Mouse (Mus musculus): ENCODE data around the gene Pak1. TPM values are rescaled to one million over a fixed set of nuclear protein-coding genes. Genes with fewer than 3 reads are reported as not detected.

The Pak1 gene
- total and polyA plus RNA-seq, 3 experiments = 2.8 to 6.7 TPM; not detected in 1

- TF ChIP-seq MAX (IDR thresholded peaks at IDR 0.05; ENCODE audit: low read length) (peak; percentile 47), ZKSCAN1 (IDR thresholded peaks at IDR 0.05; ENCODE audit: low read depth, low read length) (peak; percentile 62), SMC3 (IDR thresholded peaks at IDR 0.05; ENCODE audit: low read depth, low read length) (peak; percentile 78), EP300 (IDR thresholded peaks at IDR 0.05; ENCODE audit: low read depth in 1 of 2, low read length in 2 of 2) (0 out of 4 replicates have a peak, but pooled peaks of 1 of the 2 experiments have one; percentile 8), MAZ (IDR thresholded peaks at IDR 0.05; ENCODE audit: low read depth, low read length) (peak; percentile 47; the same call in 1 of the 2 replicates), HCFC1 (IDR thresholded peaks at IDR 0.05; ENCODE audit: low read depth, low read length) (no peak), RCOR1 (IDR thresholded peaks at IDR 0.05; ENCODE audit: low read depth, low read length) (no peak), USF1 (IDR thresholded peaks at IDR 0.05; ENCODE audit: low read depth, low read length) (0 out of 2 replicates have a peak, but pooled peaks have one; percentile 20), USF2 (IDR thresholded peaks at IDR 0.05; ENCODE audit: borderline replicate concordance in 1 of 2, insufficient read depth in 1 of 2, low read depth in 1 of 2, low read length in 2 of 2) (no peak), MAFK (IDR thresholded peaks at IDR 0.05; ENCODE audit: borderline replicate concordance, low read depth, low read length) (no peak), ETS1 (IDR thresholded peaks at IDR 0.05; ENCODE audit: low read depth, low read length) (peak; percentile 36; the same call in 1 of the 2 replicates), SIN3A (IDR thresholded peaks at IDR 0.05; ENCODE audit: low read length) (peak; percentile 83), POLR2AphosphoS2 (IDR thresholded peaks at IDR 0.05; ENCODE audit: low read length) (no peak), MXI1 (IDR thresholded peaks at IDR 0.05; ENCODE audit: low read depth, low read length) (peak; percentile 69), MYC (IDR thresholded peaks at IDR 0.05; ENCODE audit: low read depth, low read length) (peak; percentile 67; the same call in 1 of the 2 replicates), KAT2A (conservative IDR thresholded peaks at IDR 0.05; ENCODE audit: low read depth, low read length) (no peak), POLR2AphosphoS5 (IDR thresholded peaks at IDR 0.05; ENCODE audit: borderline replicate concordance, low read depth, low read length) (no peak)
These were observed 40.4 kb upstream of the Pak1 start (continued) for GRCm38 (mm10) chr7:97747787-97748497.

- H3K27me3 ChIP-seq (ENCODE audit: control insufficient read depth in 1 of 2, insufficient read depth in 2 of 2, low read length in 2 of 2) = no peaks in the 10 kb centered on the region; a peak in 1 of 4 replicates
- H3K9me3 ChIP-seq (replicated peaks; ENCODE audit: insufficient read depth, low read length) = no peaks in the 10 kb centered on the region
- no peaks in the 10 kb centered on the region for H3K79me2 ChIP-seq (ENCODE audit: control insufficient read depth, insufficient read depth, low read length, poor library complexity)
- TF ChIP-seq KAT2A (conservative IDR thresholded peaks at IDR 0.05; ENCODE audit: low read depth, low read length) (no peak), CHD2 (IDR thresholded peaks at IDR 0.05; ENCODE audit: low read length) (no peak), TAL1 (IDR thresholded peaks at IDR 0.05; ENCODE audit: low read length) (no peak), MAFK (IDR thresholded peaks at IDR 0.05; ENCODE audit: borderline replicate concordance, low read depth, low read length) (no peak), CHD1 (IDR thresholded peaks at IDR 0.05; ENCODE audit: low read depth, low read length) (no peak), BHLHE40 (IDR thresholded peaks at IDR 0.05; ENCODE audit: borderline replicate concordance, low read depth, low read length) (no peak), RCOR1 (IDR thresholded peaks at IDR 0.05; ENCODE audit: low read depth, low read length) (no peak), ZMIZ1 (IDR thresholded peaks at IDR 0.05; ENCODE audit: low read depth, low read length) (no peak), ETS1 (IDR thresholded peaks at IDR 0.05; ENCODE audit: low read depth, low read length) (no peak), MAZ (IDR thresholded peaks at IDR 0.05; ENCODE audit: low read depth, low read length) (no peak)
- no peak overlapping the region for H3K27ac ChIP-seq (ENCODE audit: control insufficient read depth, low read depth, low read length)
- H3K4me3 ChIP-seq (ENCODE audit: control insufficient read depth in 1 of 2, insufficient read depth in 1 of 2, low read depth in 2 of 2, low read length in 2 of 2) = peak overlapping the region; percentile 37 to 68
- peaks cover 2 to 6% of the 10 kb centered on the region in 2 experiments; a peak in 3 of 4 replicates for H3K4me1 ChIP-seq (ENCODE audit: control insufficient read depth in 1 of 2, insufficient read depth in 2 of 2, low read length in 2 of 2)
- H3K9ac ChIP-seq (ENCODE audit: control insufficient read depth, low read depth, low read length, poor library complexity, severe bottlenecking) = peak overlapping the region; percentile 21
- peaks cover 0 to 2% of the 10 kb centered on the region in 2 experiments; a peak in 1 of 4 replicates for H3K36me3 ChIP-seq (ENCODE audit: control insufficient read depth in 1 of 2, insufficient read depth in 2 of 2, low read length in 2 of 2)
- peak; percentile 56 for DNase-seq (ENCODE audit: low read depth, low spot score)
These were observed 39.7 kb upstream of the Pak1 start for GRCm38 (mm10) chr7:97748527-97749206.
